In genomic region chr10:80376160-80376559, GRCm38 (mm10) we compare ENCODE assay signal across 8 mouse cellular contexts. TPM values are rescaled to one million over a fixed set of nuclear protein-coding genes. Genes with fewer than 3 reads are reported as not detected.
A peak's percentile ranks its signal among the peaks of the same experiment; 100 is the strongest.
DNase-seq lines count a peak whose midpoint lies in the region; ATAC-seq and TF ChIP-seq lines count a peak whose summit lies in the region.

No protein-coding gene starts in this region.

- H3K27me3 ChIP-seq in liver, embryonic 14.5 days (ENCODE audit: control insufficient read depth, insufficient read depth, low read length) = no peaks in the 10 kb centered on the region; the same call in 1 of the 2 replicates

- DNase-seq in 3T3-L1 (ENCODE audit: low read depth, low spot score) (peak; percentile 96), NIH3T3 (ENCODE audit: low read depth) (peak; percentile 99)
- DNase-seq in cerebellum, adult 9-11 months = peak; percentile 89
- DNase-seq in gastrocnemius, adult 18-20 months (ENCODE audit: low spot score) = peak; percentile 92
- peak; percentile 97 for DNase-seq in kidney, postnatal 10 days
- peak; percentile 76 to 80 (median 79) for DNase-seq in liver, embryonic 14.5 days (ENCODE audit: low read depth in 3 of 3, low spot score in 3 of 3)
- DNase-seq in ovary, adult 18-20 months (ENCODE audit: low spot score) = peak; percentile 79
- DNase-seq in thymus, adult 18-20 months = peak; percentile 75 to 77

- no peaks in the 10 kb centered on the region for H3K9me3 ChIP-seq in liver, embryonic 14.5 days (ENCODE audit: control insufficient read depth, low read length)

- no peak overlapping the region for H3K27ac ChIP-seq in liver, embryonic 14.5 days

- no peak overlapping the region for H3K9ac ChIP-seq in liver, embryonic 14.5 days (replicated peaks)

- peak; percentile 98 for TF ChIP-seq CTCF in liver, embryonic 14.5 days (IDR thresholded peaks at IDR 0.05; ENCODE audit: low read depth)

- under 1% methylated on average over 7 of the region's 7 CpGs for WGBS in liver, embryonic 14.5 days (ENCODE audit: insufficient replicate concordance)

- TF ChIP-seq EP300 in liver, embryonic 14.5 days (IDR thresholded peaks at IDR 0.05; ENCODE audit: low read depth) = no peak

- H3K4me3 ChIP-seq in liver, embryonic 14.5 days (ENCODE audit: insufficient read depth in 1 of 2, low read depth in 2 of 2, low read length in 2 of 2) = no peak overlapping the region

- ATAC-seq in liver, embryonic 14.5 days (ENCODE audit: insufficient read depth) = peak; percentile 39

- H3K4me1 ChIP-seq in liver, embryonic 14.5 days (replicated peaks; ENCODE audit: control insufficient read depth in 2 of 2, insufficient read depth in 2 of 2, low read length in 1 of 2) = 0 out of 4 replicates have a peak, but pooled peaks cover 0 to 2% of the 10 kb centered on the region in 2 experiments

- no peak overlapping the region for H3K4me2 ChIP-seq in liver, embryonic 14.5 days (ENCODE audit: low read depth)

- H3K36me3 ChIP-seq in liver, embryonic 14.5 days (replicated peaks; ENCODE audit: control insufficient read depth, insufficient read depth, low read depth) = no peaks in the 10 kb centered on the region; the same call in 1 of the 2 replicates

RNA-seq across cellular contexts. Expression of gene Mex3d, which starts 11.3 kb away (rescaled TPM):
- total RNA-seq in gastrocnemius, adult 18-20 months (2021) = 1 to 10 TPM; 4.0 to 4.6 TPM
- 3.2 and 3.3 TPM in 2 replicates for polyA plus RNA-seq in liver, embryonic 14.5 days (2012; rRNA removed)
- polyA plus RNA-seq in liver, embryonic 14.5 days (2014; fragmentation: Nextera tagmentation; extraction: Ambion mirVana) = 0.55 and 1.1 TPM in 2 replicates

RNA-seq across cellular contexts. Expression of gene Plk5, which starts 19.9 kb away (rescaled TPM):
- under 1 TPM; 0.09 to 0.11 TPM for total RNA-seq in gastrocnemius, adult 18-20 months (2021)
- polyA plus RNA-seq in liver, embryonic 14.5 days (2012; rRNA removed) = 0.08 and 0.10 TPM in 2 replicates
- polyA plus RNA-seq in liver, embryonic 14.5 days (2014; fragmentation: Nextera tagmentation; extraction: Ambion mirVana) = 0.09 TPM in 1 of 2 replicates, not detected in the other

RNA-seq across cellular contexts. Expression of gene Mbd3, which starts 23.2 kb away (rescaled TPM):
- 100 to 1,000 TPM; 108 to 127 TPM for total RNA-seq in gastrocnemius, adult 18-20 months (2021)
- 66.7 and 79.5 TPM in 2 replicates for polyA plus RNA-seq in liver, embryonic 14.5 days (2012; rRNA removed)
- polyA plus RNA-seq in liver, embryonic 14.5 days (2014; fragmentation: Nextera tagmentation; extraction: Ambion mirVana) = 43.7 and 44.3 TPM in 2 replicates

RNA-seq across cellular contexts. Expression of gene Adamtsl5, which starts 27.9 kb away (rescaled TPM):
- 10 to 100 TPM; 32.5 to 37.0 TPM for total RNA-seq in gastrocnemius, adult 18-20 months (2021)
- polyA plus RNA-seq in liver, embryonic 14.5 days (2012; rRNA removed) = 1.9 and 2.1 TPM in 2 replicates
- polyA plus RNA-seq in liver, embryonic 14.5 days (2014; fragmentation: Nextera tagmentation; extraction: Ambion mirVana) = 1.3 TPM in 2 replicates

RNA-seq across cellular contexts. Expression of gene Uqcr11, which starts 30.5 kb away (rescaled TPM):
- 100 to 1,000 TPM; 831 to 847 TPM for total RNA-seq in gastrocnemius, adult 18-20 months (2021)
- 359 and 571 TPM in 2 replicates for polyA plus RNA-seq in liver, embryonic 14.5 days (2012; rRNA removed)
- polyA plus RNA-seq in liver, embryonic 14.5 days (2014; fragmentation: Nextera tagmentation; extraction: Ambion mirVana) = 729 and 738 TPM in 2 replicates
